Mouse (Mus musculus) CD4-positive, CD25-positive, alpha-beta regulatory T cell, adult 4 months (primary cell): ENCODE results near the gene Dmd. TPM values are rescaled to one million over a fixed set of nuclear protein-coding genes. Genes with fewer than 3 reads are reported as not detected.

Experiments used
- ATAC-seq: one replicate; pipeline ENCODE4 v1.8.0; 2017
- polyA plus RNA-seq, 2 experiments: library from polyadenylated mRNA; unstranded; fragments of 100-300 nt; shearing (Covaris generic); gene quantifications; one replicate each; pipeline ENCODE4 v1.2.1; 2017

Gene Dmd
- polyA plus RNA-seq, 2 experiments from 2014 or later = 0.98 to 2.7 TPM

- ATAC-seq = no peak
Measured at GRCm38 (mm10) chrX:84435608-84436007, 1486.9 kb downstream of the Dmd start.

- no peak for ATAC-seq
Measured at GRCm38 (mm10) chrX:84436556-84436955, 1487.9 kb downstream of the Dmd start.

GRCm38 (mm10) chrX:84442996-84443395, 1494.3 kb downstream of the Dmd start:
- ATAC-seq = no peak

GRCm38 (mm10) chrX:84443985-84444384, 1495.3 kb downstream of the Dmd start:
- ATAC-seq = no peak

GRCm38 (mm10) chrX:84444638-84445037, 1496.0 kb downstream of the Dmd start:
- ATAC-seq = no peak

- no peak for ATAC-seq
Measured at GRCm38 (mm10) chrX:84454473-84454872, 1505.8 kb downstream of the Dmd start.

- ATAC-seq = no peak
Measured at GRCm38 (mm10) chrX:84514650-84515366, 1566.1 kb downstream of the Dmd start.

- no peak for ATAC-seq
Measured at GRCm38 (mm10) chrX:84551995-84552394, 1603.3 kb downstream of the Dmd start.

GRCm38 (mm10) chrX:84553441-84553840, 1604.8 kb downstream of the Dmd start:
- no peak for ATAC-seq

- no peak for ATAC-seq
Measured at GRCm38 (mm10) chrX:84598476-84598875, 1649.8 kb downstream of the Dmd start.

- no peak for ATAC-seq
Measured at GRCm38 (mm10) chrX:84640446-84640845, 1691.8 kb downstream of the Dmd start.

- ATAC-seq = no peak
Measured at GRCm38 (mm10) chrX:84747683-84748082, 1799.0 kb downstream of the Dmd start.

- no peak for ATAC-seq
Measured at GRCm38 (mm10) chrX:84860012-84860647, 1911.5 kb downstream of the Dmd start.

GRCm38 (mm10) chrX:84873090-84873489, 1924.4 kb downstream of the Dmd start:
- no peak for ATAC-seq

- ATAC-seq = no peak
Measured at GRCm38 (mm10) chrX:84878125-84878524, 1929.5 kb downstream of the Dmd start.

GRCm38 (mm10) chrX:84932715-84933473, 1984.2 kb downstream of the Dmd start:
- ATAC-seq = no peak

GRCm38 (mm10) chrX:84960557-84960956, 2011.9 kb downstream of the Dmd start:
- no peak for ATAC-seq

- ATAC-seq = no peak
Measured at GRCm38 (mm10) chrX:84960972-84961371, 2012.3 kb downstream of the Dmd start.

- ATAC-seq = no peak
Measured at GRCm38 (mm10) chrX:85008304-85008703, 2059.6 kb downstream of the Dmd start.

GRCm38 (mm10) chrX:85041466-85042058, 2092.9 kb downstream of the Dmd start:
- ATAC-seq = peak; percentile 76

- ATAC-seq = no peak
Measured at GRCm38 (mm10) chrX:85046631-85047030, 2098.0 kb downstream of the Dmd start.

- peak; percentile 67 for ATAC-seq
Measured at GRCm38 (mm10) chrX:85048141-85049110, 2099.8 kb downstream of the Dmd start.
